Mouse (Mus musculus): ENCODE data around the gene Hmox2. TPM values are rescaled to one million over a fixed set of nuclear protein-coding genes. Genes with fewer than 3 reads are reported as not detected.
A peak's percentile ranks its signal among the peaks of the same experiment; 100 is the strongest.
"Not testable (repeated sequence)": the region's sequence is repeated elsewhere in the genome, so short reads cannot be mapped to it uniquely, and the experiment has no call there.

The Hmox2 gene
- polyA plus RNA-seq, 1 experiment from 2014 or later, result 104 TPM

GRCm38 (mm10) chr16:4736262-4736661 is 10.1 kb downstream of the Hmox2 start:
- DNase-seq (ENCODE audit: low spot score), result no peak
- Histone ChIP-seq H3K27me3 (ENCODE audit: insufficient read depth, poor library complexity, severe bottlenecking) (no peaks in the 10 kb centered on the region), H3K36me3 (peaks cover 12% of the 10 kb centered on the region; the same call in 1 of the 2 replicates), H3K9me3 (no peaks in the 10 kb centered on the region), H3K4me1 (no peaks in the 10 kb centered on the region), H3K27ac (no peak overlapping the region), H3K4me3 (no peak overlapping the region)
- 85% methylated on average over 2 of the region's 2 CpGs for WGBS

GRCm38 (mm10) chr16:4739994-4740393 is 13.8 kb downstream of the Hmox2 start:
- H3K4me1 ChIP-seq, result no peaks in the 10 kb centered on the region
- no peak overlapping the region for H3K27ac ChIP-seq
- WGBS, result 83% methylated on average over 2 of the region's 2 CpGs
- H3K4me3 ChIP-seq, result no peak overlapping the region
- no peaks in the 10 kb centered on the region for H3K27me3 ChIP-seq (ENCODE audit: insufficient read depth, poor library complexity, severe bottlenecking)
- no peaks in the 10 kb centered on the region for H3K9me3 ChIP-seq
- no peak for DNase-seq (ENCODE audit: low spot score)
- peaks cover 23% of the 10 kb centered on the region for H3K36me3 ChIP-seq

- Histone ChIP-seq H3K27me3 (ENCODE audit: insufficient read depth, poor library complexity, severe bottlenecking) (no peaks in the 10 kb centered on the region), H3K4me1 (no peaks in the 10 kb centered on the region), H3K4me3 (no peak overlapping the region), H3K27ac (no peak overlapping the region), H3K36me3 (peaks cover 20% of the 10 kb centered on the region), H3K9me3 (no peaks in the 10 kb centered on the region)
- DNase-seq (ENCODE audit: low spot score), result no peak
- WGBS, result 85% methylated on average over 1 of the region's 1 CpGs
These were observed 16.0 kb downstream of the Hmox2 start for GRCm38 (mm10) chr16:4742186-4742585.

- no peaks in the 10 kb centered on the region for H3K9me3 ChIP-seq
- H3K4me3 ChIP-seq, result no peak overlapping the region
- peaks cover 5% of the 10 kb centered on the region for H3K4me1 ChIP-seq
- peaks cover 5% of the 10 kb centered on the region for H3K36me3 ChIP-seq
- WGBS, result 92% methylated on average over 3 of the region's 3 CpGs
- H3K27me3 ChIP-seq (ENCODE audit: insufficient read depth, poor library complexity, severe bottlenecking), result no peaks in the 10 kb centered on the region
- no peak for DNase-seq (ENCODE audit: low spot score)
- H3K27ac ChIP-seq, result no peak overlapping the region
These were observed 26.0 kb downstream of the Hmox2 start for GRCm38 (mm10) chr16:4752155-4752554.

GRCm38 (mm10) chr16:4754045-4754444 is 27.9 kb downstream of the Hmox2 start:
- WGBS, result 88% methylated on average over 3 of the region's 3 CpGs
- Histone ChIP-seq H3K4me3 (no peak overlapping the region), H3K27me3 (ENCODE audit: insufficient read depth, poor library complexity, severe bottlenecking) (no peaks in the 10 kb centered on the region), H3K4me1 (peaks cover 7% of the 10 kb centered on the region), H3K9me3 (no peaks in the 10 kb centered on the region), H3K27ac (no peak overlapping the region), H3K36me3 (peaks cover 5% of the 10 kb centered on the region)
- no peak for DNase-seq (ENCODE audit: low spot score)

GRCm38 (mm10) chr16:4756660-4757335 is 30.6 kb downstream of the Hmox2 start:
- Histone ChIP-seq H3K27ac (peak overlapping the region; percentile 86), H3K4me1 (peaks cover 13% of the 10 kb centered on the region), H3K4me3 (peak overlapping the region; percentile 57)
- not testable (repeated sequence) for DNase-seq (ENCODE audit: low spot score); H3K27me3 ChIP-seq (ENCODE audit: insufficient read depth, poor library complexity, severe bottlenecking); H3K9me3 ChIP-seq; H3K36me3 ChIP-seq
- WGBS, result 3% methylated on average over 40 of the region's 42 CpGs

- H3K9me3 ChIP-seq, result no peaks in the 10 kb centered on the region
- H3K4me1 ChIP-seq, result peaks cover 6% of the 10 kb centered on the region
- H3K4me3 ChIP-seq, result no peak overlapping the region
- no peak overlapping the region for H3K27ac ChIP-seq
- H3K27me3 ChIP-seq (ENCODE audit: insufficient read depth, poor library complexity, severe bottlenecking), result no peaks in the 10 kb centered on the region
- WGBS, result 83% methylated on average over 4 of the region's 4 CpGs
- H3K36me3 ChIP-seq, result peaks cover 42% of the 10 kb centered on the region
- no peak for DNase-seq (ENCODE audit: low spot score)
These were observed 36.3 kb downstream of the Hmox2 start for GRCm38 (mm10) chr16:4762437-4762836.

GRCm38 (mm10) chr16:4763276-4763675 is 37.1 kb downstream of the Hmox2 start:
- WGBS, result 37% methylated on average over 2 of the region's 2 CpGs
- peaks cover 50% of the 10 kb centered on the region for H3K36me3 ChIP-seq
- no peak overlapping the region for H3K4me3 ChIP-seq
- no peaks in the 10 kb centered on the region for H3K27me3 ChIP-seq (ENCODE audit: insufficient read depth, poor library complexity, severe bottlenecking)
- no peak overlapping the region for H3K27ac ChIP-seq
- peak; percentile 77 for DNase-seq (ENCODE audit: low spot score)
- peaks cover 5% of the 10 kb centered on the region; the same call in 1 of the 2 replicates for H3K4me1 ChIP-seq
- H3K9me3 ChIP-seq, result no peaks in the 10 kb centered on the region

GRCm38 (mm10) chr16:4765852-4766251 is 39.7 kb downstream of the Hmox2 start:
- Histone ChIP-seq H3K36me3 (peaks cover 76% of the 10 kb centered on the region), H3K9me3 (no peaks in the 10 kb centered on the region)
- 76% methylated on average over 2 of the region's 2 CpGs for WGBS

GRCm38 (mm10) chr16:4767012-4767790 is 41.0 kb downstream of the Hmox2 start:
- no peaks in the 10 kb centered on the region for H3K27me3 ChIP-seq (ENCODE audit: insufficient read depth, poor library complexity, severe bottlenecking)
- H3K27ac ChIP-seq, result no peak overlapping the region
- DNase-seq (ENCODE audit: low spot score), result no peak
- H3K9me3 ChIP-seq, result no peaks in the 10 kb centered on the region
- peaks cover 77% of the 10 kb centered on the region for H3K36me3 ChIP-seq
- no peak overlapping the region for H3K4me3 ChIP-seq
- no peaks in the 10 kb centered on the region for H3K4me1 ChIP-seq
- WGBS, result 81% methylated on average over 6 of the region's 6 CpGs

More at GRCm38 (mm10) chr16:4765852-4766251, 39.7 kb downstream of the Hmox2 start:
- Histone ChIP-seq H3K4me3 (no peak overlapping the region), H3K4me1 (peaks cover 5% of the 10 kb centered on the region; the same call in 1 of the 2 replicates), H3K27ac (no peak overlapping the region), H3K27me3 (ENCODE audit: insufficient read depth, poor library complexity, severe bottlenecking) (no peaks in the 10 kb centered on the region)
- no peak for DNase-seq (ENCODE audit: low spot score)

GRCm38 (mm10) chr16:4768719-4769118 is 42.6 kb downstream of the Hmox2 start:
- peaks cover 75% of the 10 kb centered on the region for H3K36me3 ChIP-seq
- H3K9me3 ChIP-seq, result no peaks in the 10 kb centered on the region
- no peaks in the 10 kb centered on the region for H3K27me3 ChIP-seq (ENCODE audit: insufficient read depth, poor library complexity, severe bottlenecking)
- WGBS, result 89% methylated on average over 5 of the region's 5 CpGs
- H3K27ac ChIP-seq, result no peak overlapping the region
- peak; percentile 73 for DNase-seq (ENCODE audit: low spot score)
- H3K4me3 ChIP-seq, result no peak overlapping the region
- peaks cover 8% of the 10 kb centered on the region; the same call in 1 of the 2 replicates for H3K4me1 ChIP-seq

- no peaks in the 10 kb centered on the region for H3K27me3 ChIP-seq (ENCODE audit: insufficient read depth, poor library complexity, severe bottlenecking)
- H3K4me3 ChIP-seq, result no peak overlapping the region
- WGBS, result 50% methylated on average over 1 of the region's 1 CpGs
- H3K27ac ChIP-seq, result no peak overlapping the region
- peaks cover 21% of the 10 kb centered on the region for H3K4me1 ChIP-seq
- no peaks in the 10 kb centered on the region for H3K9me3 ChIP-seq
- peak; percentile 68 for DNase-seq (ENCODE audit: low spot score)
- H3K36me3 ChIP-seq, result peaks cover 44% of the 10 kb centered on the region
These were observed 47.3 kb downstream of the Hmox2 start for GRCm38 (mm10) chr16:4773289-4773970.

Measured in heart, embryonic 10.5 days (tissue).